Mouse (Mus musculus) liver, postnatal 0 days (tissue): Measurements from ENCODE around the gene Gucy1a1. TPM values are rescaled to one million over a fixed set of nuclear protein-coding genes. Genes with fewer than 3 reads are reported as not detected.

Source experiments
- ATAC-seq: fragments of 200-750 bp; cut with Nextera tagmentation; 2 replicates; pipeline ENCODE4 v1.8.0; 2017; ENCODE audit warnings: mild to moderate bottlenecking, moderate library complexity
- DNase-seq: peaks from one replicate; pipeline ENCODE4 v3.0.0-alpha.2; 2016
- H3K27ac ChIP-seq: fragments of 300-500 bp; sonication (generic); 2 replicates; pipeline ENCODE4 v1.5.1; 2014; ENCODE audit warnings: antibody characterized with exemption, moderate library complexity, mild to moderate bottlenecking, low read depth
- H3K27me3 ChIP-seq: fragments of 300-500 bp; sonication (generic); 2 replicates; pipeline ENCODE4 v1.6.1; 2014; ENCODE audit warnings: low read length, control low read depth, mixed read lengths; ENCODE audit not compliant: insufficient read depth
- H3K36me3 ChIP-seq: fragments of 300-500 bp; sonication (generic); replicated peaks from 2 replicates; pipeline ENCODE4 v1.6.1; 2014; ENCODE audit warnings: mild to moderate bottlenecking, control low read depth, low read length, moderate library complexity, mixed read lengths; ENCODE audit not compliant: insufficient read depth
- H3K4me1 ChIP-seq: fragments of 300-500 bp; sonication (generic); 2 replicates; pipeline ENCODE4 v1.6.1; 2014; ENCODE audit warnings: antibody characterized with exemption, mild to moderate bottlenecking, control low read depth; ENCODE audit not compliant: insufficient read depth
- H3K4me2 ChIP-seq: fragments of 300-500 bp; sonication (generic); 2 replicates; pipeline ENCODE4 v1.6.1; 2014; ENCODE audit warnings: low read depth, mild to moderate bottlenecking, low read length, moderate library complexity, mixed read lengths
- H3K4me3 ChIP-seq: fragments of 300-500 bp; sonication (generic); 2 replicates; pipeline ENCODE4 v1.5.1; 2014; ENCODE audit warnings: low read depth, low read length
- H3K9ac ChIP-seq: fragments of 300-500 bp; sonication (generic); replicated peaks from 2 replicates; pipeline ENCODE4 v1.6.1; 2014; ENCODE audit warnings: mild to moderate bottlenecking, moderate library complexity
- H3K9me3 ChIP-seq: fragments of 300-500 bp; sonication (generic); 2 replicates; pipeline ENCODE4 v1.6.1; 2016; ENCODE audit warnings: mild to moderate bottlenecking, control low read depth, low read length, mixed read lengths
- CTCF ChIP-seq: sonication (generic); IDR thresholded peaks from 2 replicates; pipeline ENCODE4 v1.5.1; 2016; ENCODE audit warnings: antibody characterized with exemption, low read depth
- EP300 ChIP-seq: IDR thresholded peaks from 2 replicates; pipeline ENCODE4 v1.6.1; 2016; ENCODE audit warnings: antibody characterized with exemption, low read depth, mild to moderate bottlenecking
- WGBS: fragments of 180-500 bp; shearing (Covaris S2); extraction: QIAGEN DNeasy Blood & Tissue Kit; methylation state at CpG from one replicate; pipeline ENCODE4 v1.1.7; 2014; ENCODE audit not compliant: insufficient replicate concordance; 5-methylcytosine and 5-hydroxymethylcytosine counted together
- polyA plus RNA-seq: library from polyadenylated mRNA; unstranded; fragments of >200 nt; fragmentation: Nextera tagmentation; extraction: Ambion mirVana; gene quantifications from 2 replicates; pipeline ENCODE4 v1.2.1, GENCODE M21; 2015

The Gucy1a1 gene
- polyA plus RNA-seq, 1 experiment from 2014 or later: 8.2 TPM

DNA sequence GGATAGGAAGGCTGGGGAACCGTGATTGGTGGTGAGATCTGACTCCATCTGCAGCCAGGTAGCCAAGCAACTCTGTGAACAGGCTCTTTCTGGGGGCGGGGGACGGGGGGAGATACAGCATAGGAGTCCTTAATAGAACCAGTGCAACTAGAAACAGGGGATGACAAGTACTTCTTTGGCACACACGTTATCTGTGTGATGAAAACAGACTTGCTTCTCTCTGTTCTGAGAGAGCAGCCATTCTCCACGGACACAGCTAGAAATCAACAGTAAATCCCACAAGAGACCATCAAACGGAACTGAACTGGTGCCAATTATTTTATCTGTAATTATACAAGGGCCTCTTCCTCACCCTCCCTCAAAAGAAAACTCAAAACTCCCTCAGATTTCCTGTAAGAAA is 41.4 kb downstream of the Gucy1a1 start:
- DNase-seq (no peak), ATAC-seq (no peak)
- WGBS: 67% methylated on average over 6 of the region's 6 CpGs
- Histone ChIP-seq H3K36me3 (no peaks in the 10 kb centered on the region), H3K4me1 (no peaks in the 10 kb centered on the region), H3K27me3 (no peaks in the 10 kb centered on the region), H3K27ac (no peak overlapping the region), H3K9ac (no peak overlapping the region), H3K4me3 (no peak overlapping the region), H3K4me2 (no peak overlapping the region), H3K9me3 (no peaks in the 10 kb centered on the region)
- TF ChIP-seq EP300 (no peak), CTCF (no peak)

GRCm38 (mm10) chr3:82099127-82099526 is 46.5 kb downstream of the Gucy1a1 start:
- no peaks in the 10 kb centered on the region for H3K36me3 ChIP-seq
- no peak overlapping the region for H3K27ac ChIP-seq
- H3K4me2 ChIP-seq: no peak overlapping the region
- no peaks in the 10 kb centered on the region for H3K4me1 ChIP-seq
- no peaks in the 10 kb centered on the region for H3K9me3 ChIP-seq
- H3K4me3 ChIP-seq: no peak overlapping the region
- WGBS: 81% methylated on average over 6 of the region's 6 CpGs
- H3K27me3 ChIP-seq: no peaks in the 10 kb centered on the region
- H3K9ac ChIP-seq: no peak overlapping the region
- ATAC-seq (no peak), DNase-seq (no peak)
- TF ChIP-seq EP300: no peak
- TF ChIP-seq CTCF: no peak

DNA sequence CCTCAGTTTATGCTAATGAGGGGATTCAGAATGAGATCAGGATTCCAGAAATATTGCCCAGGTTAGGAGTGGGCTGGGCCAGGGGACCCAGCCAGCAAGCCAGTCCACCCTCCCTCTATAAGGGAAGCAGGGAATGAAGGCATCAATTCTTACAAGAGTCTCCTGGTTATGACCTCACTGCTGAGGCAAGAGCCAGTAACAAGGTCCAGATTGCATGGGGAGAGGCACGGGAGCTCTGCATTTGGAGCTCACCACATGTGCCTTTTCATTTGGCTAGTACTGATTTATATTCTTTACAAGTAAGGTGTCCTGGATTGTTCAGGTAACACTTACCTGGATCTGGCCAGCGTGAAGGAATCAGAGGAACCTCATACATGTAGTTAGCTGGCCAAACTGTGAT is 48.8 kb downstream of the Gucy1a1 start:
- TF ChIP-seq CTCF (no peak), EP300 (no peak)
- WGBS: 70% methylated on average over 2 of the region's 2 CpGs
- H3K9ac ChIP-seq: no peak overlapping the region
- no peak overlapping the region for H3K27ac ChIP-seq
- no peaks in the 10 kb centered on the region for H3K9me3 ChIP-seq
- no peaks in the 10 kb centered on the region for H3K36me3 ChIP-seq
- H3K4me3 ChIP-seq: no peak overlapping the region
- ATAC-seq (no peak), DNase-seq (no peak)
- no peaks in the 10 kb centered on the region for H3K4me1 ChIP-seq
- no peaks in the 10 kb centered on the region for H3K27me3 ChIP-seq
- no peak overlapping the region for H3K4me2 ChIP-seq

- peak; percentile 70 for ATAC-seq
- Histone ChIP-seq H3K27ac (0 out of 2 replicates have a peak within 1 kb of the TSS, but pooled peaks have one; percentile 2), H3K4me3 (peak within 1 kb of the TSS; percentile 36), H3K9me3 (no peaks in the 10 kb centered on the region), H3K9ac (peak within 1 kb of the TSS; percentile 26; the same call in 1 of the 2 replicates), H3K27me3 (peaks cover 17% of the 10 kb centered on the region), H3K36me3 (no peaks in the 10 kb centered on the region), H3K4me2 (peak within 1 kb of the TSS; percentile 61), H3K4me1 (no peaks in the 10 kb centered on the region)
- 3% methylated on average over 25 of the region's 25 CpGs for WGBS
- TF ChIP-seq EP300 (no peak), CTCF (no peak)
- peak; percentile 34 for DNase-seq
Measured at GRCm38 (mm10) chr3:82074201-82074851, 71.3 kb downstream of the Gucy1a1 start, which contains the start of gene Gucy1b1. Gene Gucy1b1 (minus strand): TSS chr3:82074689.

DNA sequence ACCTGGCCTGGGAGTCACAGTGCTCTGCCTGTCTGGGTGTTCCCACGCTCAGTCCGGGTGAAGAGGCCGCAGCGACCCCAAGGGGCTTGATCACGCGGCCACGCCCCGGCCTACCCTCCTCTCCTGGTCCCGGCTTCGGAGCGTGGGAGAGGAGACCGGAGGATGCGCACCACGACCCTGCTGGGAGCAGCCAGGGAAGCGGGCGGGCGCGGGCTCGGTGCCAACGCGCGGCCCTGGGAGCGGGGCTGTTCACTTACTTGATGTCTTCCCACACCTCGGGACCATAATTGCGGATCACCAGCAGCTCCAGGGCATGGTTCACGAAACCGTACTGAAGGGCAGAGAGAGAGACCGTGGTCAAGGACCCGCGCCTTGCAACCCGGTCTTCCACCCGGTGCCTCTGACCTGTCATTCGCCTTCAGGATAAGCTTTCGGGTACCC is 71.8 kb downstream of the Gucy1a1 start:
- H3K9ac ChIP-seq: no peak overlapping the region; the same call in 1 of the 2 replicates
- H3K27ac ChIP-seq: 0 out of 2 replicates have a peak overlapping the region, but pooled peaks have one; percentile 2
- DNase-seq: peak; percentile 22
- 2% methylated on average over 34 of the region's 34 CpGs for WGBS
- H3K27me3 ChIP-seq: peaks cover 17% of the 10 kb centered on the region
- no peaks in the 10 kb centered on the region for H3K9me3 ChIP-seq
- no peak for ATAC-seq
- no peaks in the 10 kb centered on the region for H3K4me1 ChIP-seq
- H3K4me2 ChIP-seq: peak overlapping the region; percentile 61
- H3K4me3 ChIP-seq: peak overlapping the region; percentile 36
- TF ChIP-seq CTCF: no peak
- TF ChIP-seq EP300: no peak
- H3K36me3 ChIP-seq: no peaks in the 10 kb centered on the region

DNA sequence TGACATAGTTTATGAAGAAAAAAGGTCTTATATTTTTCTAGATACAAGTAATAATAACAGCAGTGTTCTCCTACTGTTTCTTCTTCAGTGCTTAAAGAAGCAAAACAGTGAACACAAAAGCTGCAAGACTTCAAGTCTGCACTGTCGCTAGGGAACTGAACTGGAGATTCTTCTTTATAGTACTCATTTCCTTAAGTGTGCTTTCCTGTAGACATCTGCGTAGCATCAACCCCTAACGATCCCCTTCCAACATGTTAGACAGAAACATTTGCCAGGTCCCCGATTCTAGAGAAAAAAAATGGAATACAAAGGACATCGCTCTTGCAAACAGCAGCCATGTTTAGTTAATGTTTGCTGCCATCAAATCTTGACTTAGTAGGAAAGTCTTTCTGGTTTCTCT is 77.8 kb downstream of the Gucy1a1 start:
- TF ChIP-seq CTCF (no peak), EP300 (no peak)
- Histone ChIP-seq H3K36me3 (no peaks in the 10 kb centered on the region), H3K4me1 (no peaks in the 10 kb centered on the region), H3K4me2 (no peak overlapping the region), H3K27me3 (no peaks in the 10 kb centered on the region), H3K9ac (no peak overlapping the region), H3K9me3 (no peaks in the 10 kb centered on the region), H3K27ac (no peak overlapping the region), H3K4me3 (no peak overlapping the region)
- WGBS: 73% methylated on average over 5 of the region's 5 CpGs
- ATAC-seq: no peak
- no peak for DNase-seq
